Mouse (Mus musculus): Measurements from ENCODE around the gene Pfn3. TPM values are rescaled to one million over a fixed set of nuclear protein-coding genes. Genes with fewer than 3 reads are reported as not detected.

The Pfn3 gene
- polyA plus RNA-seq, 1 experiment, result not detected

GRCm38 (mm10) chr13:55408546-55409120 lies 6.4 kb downstream of the Pfn3 start:
- no peak for TF ChIP-seq GATA1 (IDR thresholded peaks at IDR 0.05; ENCODE audit: low read length)

DNA sequence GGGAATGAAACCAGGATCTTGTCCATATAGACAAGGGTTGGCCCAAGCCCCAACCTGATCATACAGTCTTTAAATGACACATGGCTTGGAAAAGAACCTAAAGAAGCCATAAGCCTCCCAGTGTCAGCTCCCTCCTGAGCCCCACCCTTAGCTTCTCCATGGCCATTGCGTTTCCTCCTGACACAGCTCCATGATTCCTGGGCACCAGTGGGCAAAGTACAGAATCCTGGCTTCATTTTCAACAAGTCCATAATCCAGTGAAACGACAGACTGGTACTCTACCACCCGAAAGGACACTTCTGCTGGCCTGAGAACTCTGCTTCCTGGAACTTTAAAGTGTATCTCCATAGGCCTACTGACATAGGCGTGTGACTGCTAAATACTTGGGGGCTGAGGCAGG lies 7.7 kb downstream of the Pfn3 start:
- no peak for TF ChIP-seq GATA1 (IDR thresholded peaks at IDR 0.05; ENCODE audit: low read length)

- no peak for TF ChIP-seq GATA1 (IDR thresholded peaks at IDR 0.05; ENCODE audit: low read length)
These were observed 9.1 kb downstream of the Pfn3 start for GRCm38 (mm10) chr13:55405783-55406390.

DNA sequence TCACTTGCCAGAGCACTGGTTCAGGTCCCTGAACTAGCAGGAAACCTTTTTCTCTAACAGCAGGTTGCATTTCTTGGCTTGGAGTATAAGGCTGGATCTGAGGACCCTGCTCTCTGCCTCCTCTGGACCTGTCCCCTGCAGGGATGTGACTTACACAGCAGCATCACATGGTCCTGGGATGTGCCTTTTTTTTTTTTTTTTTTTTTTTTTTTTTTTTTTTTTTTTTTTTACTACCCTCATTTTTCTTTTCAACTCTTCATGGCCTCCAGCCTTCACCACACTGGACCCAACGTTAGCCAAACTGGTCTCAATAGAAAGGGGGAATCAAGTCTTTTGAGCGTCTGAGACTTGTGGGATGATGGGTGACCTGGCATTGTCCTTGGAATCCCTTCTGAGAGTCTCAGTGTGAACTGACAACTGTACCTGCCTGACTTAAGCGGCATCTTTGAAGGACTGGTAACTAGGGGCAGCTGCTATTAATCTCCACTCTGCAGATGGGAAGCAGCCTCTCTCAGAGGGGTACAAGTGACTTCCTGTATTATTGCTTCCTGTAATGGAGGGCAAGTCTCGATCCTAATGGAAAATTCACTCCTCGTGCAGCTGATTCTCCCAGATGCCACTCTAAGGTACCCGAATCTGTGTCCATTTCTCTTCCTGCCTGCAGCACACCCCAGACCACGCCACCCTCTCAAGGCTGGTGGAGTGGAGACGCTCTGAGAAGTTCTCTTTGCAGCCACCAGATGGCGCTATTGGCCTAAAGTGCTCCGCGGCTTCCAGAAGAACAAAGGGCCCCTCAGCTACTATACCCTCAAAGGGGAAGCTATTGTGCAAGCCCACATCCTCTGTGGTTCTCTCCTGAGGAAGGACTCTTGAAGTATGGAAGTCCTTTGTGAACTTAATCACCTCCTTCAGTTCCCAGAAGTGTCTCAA lies 9.9 kb downstream of the Pfn3 start:
- no peak for TF ChIP-seq GATA1 (IDR thresholded peaks at IDR 0.05; ENCODE audit: low read length)

GRCm38 (mm10) chr13:55403935-55404852 lies 10.8 kb downstream of the Pfn3 start:
- no peak for TF ChIP-seq GATA1 (IDR thresholded peaks at IDR 0.05; ENCODE audit: low read length)

DNA sequence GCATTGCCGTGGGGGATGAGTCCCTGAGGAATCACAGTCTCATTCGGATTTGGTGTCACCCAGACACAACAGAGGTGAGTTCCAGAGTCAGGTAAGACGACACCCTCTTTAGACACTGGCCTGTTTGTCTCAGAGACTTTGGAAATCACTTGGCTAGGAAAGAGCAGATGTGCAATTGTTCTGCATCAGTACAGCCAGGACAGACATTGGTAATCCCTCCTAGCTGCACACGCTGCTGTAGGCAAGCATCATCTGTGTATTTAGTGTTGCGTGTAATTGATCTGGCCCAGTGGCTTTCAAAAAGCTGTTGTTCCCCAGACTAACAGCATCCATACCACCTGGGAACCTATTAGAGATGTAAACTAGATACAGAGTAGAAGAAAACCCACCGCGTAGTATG lies 11.8 kb downstream of the Pfn3 start:
- no peak for TF ChIP-seq GATA1 (IDR thresholded peaks at IDR 0.05; ENCODE audit: low read length)

GRCm38 (mm10) chr13:55400039-55400346 lies 15.0 kb downstream of the Pfn3 start:
- TF ChIP-seq GATA1 (IDR thresholded peaks at IDR 0.05; ENCODE audit: low read length), result no peak

GRCm38 (mm10) chr13:55399300-55400038 lies 15.6 kb downstream of the Pfn3 start:
- TF ChIP-seq GATA1 (IDR thresholded peaks at IDR 0.05; ENCODE audit: low read length), result no peak

GRCm38 (mm10) chr13:55398088-55398487 lies 16.9 kb downstream of the Pfn3 start, which contains the start of gene Slc34a1:
Gene Slc34a1 (plus strand): TSS chr13:55398187.
- no peak for TF ChIP-seq GATA1 (IDR thresholded peaks at IDR 0.05; ENCODE audit: low read length)

DNA sequence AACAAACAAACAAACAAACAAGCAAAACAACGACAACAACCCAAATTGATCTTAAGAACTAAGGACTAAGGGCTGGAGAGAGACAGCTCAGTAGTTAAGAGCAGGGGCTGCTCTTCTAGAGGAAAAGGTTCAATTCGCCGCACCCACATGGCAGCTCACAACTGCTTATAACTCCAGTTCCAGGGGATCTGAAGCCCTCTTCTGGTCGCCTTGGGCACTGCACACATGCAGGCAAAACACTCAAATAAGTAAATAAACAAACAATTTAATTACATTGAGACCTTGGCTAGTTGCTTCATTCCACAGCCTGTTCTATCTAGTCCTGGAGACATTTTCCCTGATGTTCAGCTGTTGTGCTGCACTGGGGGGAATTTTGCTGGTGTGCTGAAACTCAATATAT lies 22.1 kb downstream of the Pfn3 start:
- TF ChIP-seq GATA1 (IDR thresholded peaks at IDR 0.05; ENCODE audit: low read length), result no peak

GRCm38 (mm10) chr13:55391626-55392029 lies 23.4 kb downstream of the Pfn3 start:
- TF ChIP-seq GATA1 (IDR thresholded peaks at IDR 0.05; ENCODE audit: low read length), result no peak

DNA sequence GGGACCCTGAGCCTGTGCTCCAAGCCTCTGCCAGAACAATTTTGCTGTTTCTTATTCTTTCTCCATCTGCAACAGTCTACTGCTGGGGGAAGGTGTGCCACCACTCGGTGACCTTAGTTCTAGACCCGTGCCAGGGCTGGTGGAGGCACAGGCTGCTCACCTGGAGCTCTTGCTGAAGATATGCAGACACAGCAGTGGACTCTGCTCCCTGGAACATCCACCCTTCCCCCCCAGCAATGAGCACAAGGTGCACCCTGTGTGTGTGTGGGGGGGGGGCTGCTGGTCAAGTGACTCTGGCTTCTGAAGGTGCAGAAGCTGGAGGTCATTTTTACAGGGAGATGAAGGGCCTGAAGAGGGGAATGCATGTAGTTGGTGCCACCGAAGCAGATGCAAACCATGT lies 24.4 kb downstream of the Pfn3 start:
- no peak for TF ChIP-seq GATA1 (IDR thresholded peaks at IDR 0.05; ENCODE audit: low read length)

DNA sequence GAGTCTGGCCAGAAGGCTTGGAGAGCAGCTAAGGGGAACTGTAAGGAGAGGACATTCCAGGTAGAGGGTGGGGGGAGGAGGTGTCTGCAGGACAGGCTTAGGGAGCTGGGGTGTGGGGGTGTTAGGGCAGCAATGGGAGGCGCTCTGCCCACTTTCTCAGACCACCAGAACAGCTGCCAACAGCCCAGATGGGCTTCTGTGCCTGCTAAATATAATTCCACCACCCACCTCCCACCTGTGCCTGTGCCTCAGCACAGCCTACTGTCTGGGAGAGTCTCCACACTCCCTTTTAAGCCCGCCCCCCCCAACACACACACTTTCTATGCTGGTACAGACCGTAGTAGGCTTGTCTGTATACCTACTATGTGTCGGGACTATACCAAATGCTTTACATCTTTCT lies 33.2 kb downstream of the Pfn3 start:
- TF ChIP-seq GATA1 (IDR thresholded peaks at IDR 0.05; ENCODE audit: low read length), result no peak

DNA sequence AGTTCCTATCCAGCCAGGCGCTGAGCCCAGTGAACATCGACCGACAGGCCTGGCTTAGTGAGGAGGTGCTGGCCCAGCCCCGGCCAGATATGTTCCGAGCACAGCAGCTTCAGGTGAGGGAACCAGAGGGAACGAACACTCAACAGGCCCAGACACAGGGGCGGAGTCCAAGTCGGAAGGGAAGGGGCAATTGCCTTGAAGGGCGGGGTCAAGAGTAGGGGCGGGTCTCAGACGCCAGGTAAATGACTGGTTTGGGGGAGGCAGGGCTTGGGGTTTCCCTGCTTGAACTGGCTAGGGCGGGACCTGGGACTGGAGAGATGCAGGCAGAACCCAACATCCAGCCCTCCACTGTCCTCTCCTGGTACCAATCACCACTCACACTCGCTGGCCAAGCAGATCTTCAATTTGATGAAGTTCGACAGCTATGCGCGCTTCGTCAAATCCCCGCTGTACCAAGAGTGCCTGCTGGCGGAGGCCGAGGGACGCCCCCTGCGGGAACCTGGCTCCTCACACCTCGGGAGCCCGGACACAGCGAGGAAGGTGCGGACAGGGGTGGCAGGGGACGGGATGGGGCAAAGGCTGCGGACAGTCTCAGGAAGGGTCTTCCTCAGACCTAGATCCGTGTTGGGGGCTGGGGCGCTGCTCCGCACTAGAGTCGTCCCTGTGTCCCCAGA lies 36.0 kb downstream of the Pfn3 start:
- no peak for TF ChIP-seq GATA1 (IDR thresholded peaks at IDR 0.05; ENCODE audit: low read length)
